Mouse (Mus musculus) ES-Bruce4 (cell line): Measurements from ENCODE around the gene Lpar3.

Source experiments
- CTCF ChIP-seq: IDR thresholded peaks from one replicate; pipeline ENCODE4 v1.8.1; 2011; ENCODE audit warnings: low read depth, low read length
- EP300 ChIP-seq: IDR thresholded peaks from 2 replicates; pipeline ENCODE4 v1.6.1; 2011; ENCODE audit warnings: low read depth, low read length; ENCODE audit not compliant: insufficient read depth

DNA sequence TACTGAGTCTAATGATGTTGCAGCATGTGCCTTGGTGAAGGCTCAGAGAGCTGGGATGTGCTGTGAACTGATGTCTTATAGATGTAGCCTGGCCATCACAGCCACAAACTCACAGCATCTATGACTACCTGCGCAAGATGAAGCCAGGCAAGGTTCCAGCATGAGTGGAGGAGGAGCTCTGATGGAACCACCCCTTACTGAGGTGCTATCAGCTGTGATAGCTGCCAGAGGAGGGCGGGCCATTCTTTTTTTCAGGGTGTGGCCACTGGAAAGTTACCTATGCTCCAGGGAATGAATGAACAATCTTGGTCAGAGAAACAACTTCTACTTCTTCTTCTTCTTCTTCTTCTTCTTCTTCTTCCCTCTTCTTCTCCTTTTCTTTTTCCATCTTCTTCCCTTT is 14.1 kb upstream of the Lpar3 start:
- TF ChIP-seq CTCF (no peak), EP300 (no peak)
